Mouse (Mus musculus): ENCODE measurements around the gene Dph6.
A peak's percentile ranks its signal among the peaks of the same experiment; 100 is the strongest.
"Not testable (repeated sequence)": the region's sequence is repeated elsewhere in the genome, so short reads cannot be mapped to it uniquely, and the experiment has no call there.

Dph6 gene

GRCm38 (mm10) chr2:114654365-114655239, at the start of gene Dph6:
TSS of gene Dph6 (minus strand) at chr2:114654964.
- peak; percentile 76 for DNase-seq (ENCODE audit: low read depth, low spot score)

DNA sequence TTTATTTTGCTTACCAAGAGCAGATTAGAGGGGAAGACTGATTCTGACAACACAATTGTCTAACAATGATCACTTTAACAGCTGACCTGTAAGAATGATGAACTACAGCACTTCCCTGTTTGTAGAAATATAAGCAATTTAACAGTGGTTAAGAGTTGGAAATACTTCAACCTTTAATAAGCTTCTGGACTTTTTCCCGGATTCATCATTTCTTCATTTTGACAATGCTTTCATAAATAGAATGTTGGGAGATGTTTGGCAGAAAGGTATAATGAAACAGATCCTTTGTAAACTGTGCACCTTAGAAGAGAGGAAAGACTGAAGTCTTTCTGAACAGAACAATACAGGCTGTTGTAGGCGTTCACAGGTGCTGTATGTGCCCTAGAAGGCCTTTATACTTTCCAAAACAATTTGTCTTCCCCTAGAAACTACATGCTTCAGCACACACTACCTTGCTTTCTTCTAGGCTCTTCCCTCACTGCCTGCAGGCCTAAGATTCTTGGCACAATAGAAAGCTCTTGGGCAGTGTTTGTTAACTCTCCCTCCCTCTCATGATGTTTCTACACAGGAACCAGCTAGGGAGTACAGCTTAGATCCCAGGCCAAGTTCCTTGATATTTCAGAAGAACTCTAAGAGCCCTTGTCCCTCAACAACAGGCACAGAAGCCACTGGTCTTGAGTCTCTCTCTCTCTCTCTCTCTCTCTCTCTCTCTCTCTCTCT, 46.4 kb upstream of the Dph6 start:
- no peak for DNase-seq (ENCODE audit: low read depth, low spot score)

DNA sequence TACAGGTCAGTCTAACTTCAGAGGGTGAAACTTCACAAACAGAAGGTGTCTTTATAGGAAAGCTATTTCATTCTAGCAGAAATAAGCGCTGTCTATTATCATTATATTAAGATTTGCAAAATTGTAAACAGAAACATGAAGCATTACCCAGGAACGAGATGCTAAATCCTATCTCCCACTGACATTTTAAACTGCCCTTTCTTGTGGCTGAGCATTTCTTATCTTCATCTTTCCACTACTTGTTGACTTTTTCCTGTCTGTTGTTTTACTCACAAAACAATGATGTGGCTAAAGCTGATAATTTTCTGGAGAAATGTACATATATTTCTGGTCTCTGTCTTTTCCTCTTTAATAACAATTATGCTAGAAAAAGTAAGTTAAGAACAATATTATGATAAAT, 36.8 kb upstream of the Dph6 start:
- DNase-seq (ENCODE audit: low read depth, low spot score) = no peak

DNA sequence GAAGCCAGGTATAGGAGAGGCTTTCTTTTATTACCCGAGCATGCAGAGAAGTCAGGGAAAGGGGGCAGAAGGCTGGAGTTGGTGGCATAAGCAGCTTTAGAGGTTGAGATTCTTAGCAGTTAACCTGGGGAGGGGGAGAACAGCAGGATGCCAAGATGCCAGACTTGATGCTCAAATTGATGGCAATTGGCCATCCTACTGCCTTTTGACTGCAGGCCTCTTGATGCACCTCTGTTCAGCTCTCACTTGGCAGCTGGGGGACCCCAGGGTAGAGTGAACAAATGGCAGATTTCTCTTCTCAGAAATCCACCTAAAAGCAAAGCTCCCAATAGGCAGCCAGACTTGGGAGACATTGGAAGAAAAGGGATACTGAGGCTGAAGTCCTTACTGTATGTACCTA, 32.7 kb upstream of the Dph6 start:
- DNase-seq (ENCODE audit: low read depth, low spot score) = no peak

DNA sequence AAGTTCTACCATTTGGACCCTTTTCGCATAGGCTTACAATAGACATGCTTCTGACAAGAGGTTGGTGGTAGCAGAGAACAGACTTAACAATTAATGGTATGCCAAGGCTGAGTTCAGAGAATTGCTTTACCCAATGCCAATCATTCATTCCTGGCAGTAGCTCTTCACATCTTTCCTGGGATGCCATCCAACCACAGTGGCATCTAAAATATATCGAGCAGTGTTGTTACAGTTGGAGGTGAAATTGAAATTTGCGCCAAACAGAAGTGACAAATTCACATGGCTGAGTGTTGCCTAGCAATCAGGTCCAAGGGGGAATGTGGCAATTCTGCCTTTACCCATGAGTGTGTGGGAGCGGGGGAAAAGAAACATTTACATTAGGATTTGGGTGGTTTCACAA, 32.3 kb upstream of the Dph6 start:
- no peak for DNase-seq (ENCODE audit: low read depth, low spot score)

GRCm38 (mm10) chr2:114673831-114674230, 19.1 kb upstream of the Dph6 start:
- no peak for DNase-seq (ENCODE audit: low read depth, low spot score)

- no peak for DNase-seq (ENCODE audit: low read depth, low spot score)
Observed at GRCm38 (mm10) chr2:114670983-114671382, 16.2 kb upstream of the Dph6 start.

- DNase-seq (ENCODE audit: low read depth, low spot score) = no peak
Observed at GRCm38 (mm10) chr2:114658954-114659353, 4.2 kb upstream of the Dph6 start.

DNA sequence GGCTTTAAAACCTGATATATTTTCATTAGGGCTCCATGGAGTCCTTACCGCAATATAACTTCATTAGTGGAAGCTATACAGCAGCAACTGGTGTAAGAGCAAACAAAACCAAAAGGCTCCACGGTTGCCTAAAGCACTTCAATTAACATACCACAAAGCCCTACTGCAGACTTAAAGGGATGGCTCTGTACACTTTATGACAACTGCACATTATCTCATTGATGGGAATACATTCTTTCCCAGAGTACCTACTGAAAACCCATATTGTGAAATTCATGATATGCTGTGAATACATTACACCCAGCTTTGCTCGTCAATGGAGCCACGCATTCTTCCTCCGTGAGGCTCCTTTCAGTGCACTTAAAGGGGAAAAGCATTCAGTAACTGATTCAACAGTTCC, 8.5 kb downstream of the Dph6 start:
- no peak for DNase-seq (ENCODE audit: low read depth, low spot score)

- DNase-seq (ENCODE audit: low read depth, low spot score) = no peak
Observed at GRCm38 (mm10) chr2:114643832-114644231, 10.9 kb downstream of the Dph6 start.

DNA sequence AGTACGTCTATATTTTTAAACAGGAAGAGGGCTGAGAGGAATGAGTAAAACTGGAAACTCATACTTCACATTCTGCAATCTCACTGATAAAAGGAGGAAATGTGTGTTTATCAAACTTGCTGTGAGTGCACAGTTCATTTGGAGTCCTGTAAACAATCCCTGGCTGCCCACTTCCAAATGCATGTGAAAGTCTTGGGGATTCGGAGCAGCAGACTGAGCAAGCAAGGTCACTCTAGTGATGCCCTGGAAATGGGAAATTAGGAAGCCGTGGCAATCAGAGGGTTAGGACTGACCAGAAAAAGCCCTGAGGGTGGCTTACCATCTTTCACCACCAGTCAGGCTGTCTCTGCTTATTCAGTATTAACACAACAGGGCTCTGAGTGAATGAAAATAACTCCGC, 30.1 kb downstream of the Dph6 start:
- DNase-seq (ENCODE audit: low read depth, low spot score) = no peak

DNA sequence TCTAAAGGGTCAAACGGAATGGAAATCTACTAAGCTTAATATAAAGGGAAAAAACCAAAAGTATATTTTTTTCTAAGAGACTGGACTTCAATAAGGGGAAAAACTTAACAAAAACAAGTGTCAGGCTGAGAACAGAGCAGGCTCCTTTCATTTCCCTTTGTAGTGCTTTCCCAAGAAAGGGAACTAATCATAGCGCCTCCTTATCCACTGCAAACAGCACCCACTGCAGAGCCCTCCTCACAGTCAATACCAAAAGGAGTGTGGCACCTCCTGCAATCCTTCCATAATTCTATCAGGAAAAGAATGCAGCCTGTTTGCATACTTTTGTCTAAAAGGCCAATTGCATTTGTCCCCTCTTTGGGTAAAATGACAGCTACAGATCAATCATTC, 32.2 kb downstream of the Dph6 start:
- DNase-seq (ENCODE audit: low read depth, low spot score) = no peak

DNA sequence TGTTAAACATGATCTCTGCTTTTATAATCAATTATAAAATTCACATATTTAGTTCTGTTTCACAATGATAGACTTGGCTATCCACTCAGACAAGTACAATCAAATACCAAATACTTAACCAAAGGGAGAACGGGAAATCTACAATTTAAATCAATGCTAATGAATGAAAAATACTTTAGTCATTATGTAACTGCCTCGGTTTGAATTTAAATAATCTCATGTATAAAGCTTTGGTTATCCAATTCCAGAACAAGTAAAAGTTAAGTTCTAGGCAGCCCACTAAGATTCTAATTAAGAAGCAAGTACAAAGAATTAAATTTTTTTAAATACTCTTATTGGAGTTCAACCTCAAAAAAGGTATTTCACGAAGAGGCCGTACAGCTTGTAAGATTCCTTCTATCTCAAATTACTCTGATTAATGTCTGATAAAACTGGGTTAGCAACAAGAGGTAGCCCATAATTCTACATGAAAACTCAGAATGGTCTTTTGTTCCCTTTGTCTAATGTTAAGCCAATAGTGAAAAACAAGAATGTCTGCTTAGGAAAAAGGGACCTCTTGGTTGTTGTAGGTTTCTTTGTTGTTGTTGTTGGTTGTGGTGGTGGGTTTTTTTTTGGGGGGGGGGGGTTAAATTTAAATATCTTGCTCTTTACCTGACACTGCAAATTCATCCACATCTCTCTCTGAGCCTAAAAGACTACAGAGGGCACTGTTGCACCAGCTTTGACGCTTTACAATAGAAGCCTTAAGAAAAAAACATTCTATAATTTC, 32.8 kb downstream of the Dph6 start:
- no peak for DNase-seq (ENCODE audit: low read depth, low spot score)

GRCm38 (mm10) chr2:114611576-114611975, 43.2 kb downstream of the Dph6 start:
- DNase-seq (ENCODE audit: low read depth, low spot score) = no peak

GRCm38 (mm10) chr2:114610110-114610509, 44.7 kb downstream of the Dph6 start:
- no peak for DNase-seq (ENCODE audit: low read depth, low spot score)

DNA sequence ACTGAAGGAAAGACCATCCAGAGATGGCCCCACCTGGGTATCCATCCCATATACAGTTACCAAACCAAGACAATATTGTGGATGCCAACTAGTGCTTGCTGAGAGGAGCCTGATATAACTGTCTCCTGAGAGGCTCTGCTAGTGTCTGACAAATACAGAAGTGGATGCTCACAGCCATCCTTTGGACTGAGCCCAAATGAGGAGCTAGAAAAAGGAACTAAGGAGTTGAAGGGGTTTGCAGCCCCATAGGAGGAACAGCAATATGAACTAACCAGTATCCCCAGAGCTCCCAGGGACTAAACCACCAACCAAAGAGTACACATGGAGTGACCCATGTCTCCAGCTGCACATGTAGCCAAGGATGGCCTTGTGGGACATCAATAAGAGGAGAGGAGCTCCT, 49.6 kb downstream of the Dph6 start:
- not testable (repeated sequence) for DNase-seq (ENCODE audit: low read depth, low spot score)

GRCm38 (mm10) chr2:114601174-114601573, 53.6 kb downstream of the Dph6 start:
- no peak for DNase-seq (ENCODE audit: low read depth, low spot score)

GRCm38 (mm10) chr2:114599793-114600192, 55.0 kb downstream of the Dph6 start:
- DNase-seq (ENCODE audit: low read depth, low spot score) = no peak

- DNase-seq (ENCODE audit: low read depth, low spot score) = no peak
Observed at GRCm38 (mm10) chr2:114593393-114593792, 61.4 kb downstream of the Dph6 start.

GRCm38 (mm10) chr2:114580714-114581113, 74.0 kb downstream of the Dph6 start:
- DNase-seq (ENCODE audit: low read depth, low spot score) = no peak

GRCm38 (mm10) chr2:114543000-114543622, 111.7 kb downstream of the Dph6 start:
- DNase-seq (ENCODE audit: low read depth, low spot score) = peak; percentile 17

DNA sequence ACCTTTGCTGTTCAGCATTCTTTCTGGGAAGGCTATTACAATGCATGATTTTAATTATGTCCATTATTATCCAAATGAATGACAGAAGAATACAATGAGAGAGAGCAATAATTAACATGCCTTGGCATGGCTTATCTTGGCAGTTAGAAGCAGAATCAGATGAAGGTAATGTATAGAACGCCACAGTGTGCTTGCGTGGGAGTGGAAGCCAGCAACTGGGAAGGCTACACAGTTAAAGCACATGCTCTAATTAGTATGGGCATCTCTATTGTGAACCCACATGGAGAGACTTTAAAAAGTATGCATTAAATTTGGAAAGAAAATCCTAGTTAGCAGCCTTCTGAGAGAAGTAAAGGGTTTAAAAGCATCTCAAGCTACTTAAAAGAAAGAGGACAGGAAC, 112.4 kb downstream of the Dph6 start:
- no peak for DNase-seq (ENCODE audit: low read depth, low spot score)
